Mouse (Mus musculus) stomach, embryonic 16.5 days (tissue): ENCODE measurements around the gene Snx10. TPM values are rescaled to one million over a fixed set of nuclear protein-coding genes. Genes with fewer than 3 reads are reported as not detected.

Experiments
- ATAC-seq: fragments of 200-750 bp; cut with Nextera tagmentation; 2 replicates; pipeline ENCODE4 v1.8.0; 2017; ENCODE audit warnings: moderate number of reproducible peaks, moderate TSS enrichment; ENCODE audit not compliant: insufficient read depth, low FRiP score
- H3K27ac ChIP-seq: fragments of 300-500 bp; sonication (generic); 2 replicates; pipeline ENCODE4 v1.5.1; 2014; ENCODE audit warnings: low read length
- H3K27me3 ChIP-seq: fragments of 300-500 bp; sonication (generic); 2 replicates; pipeline ENCODE4 v1.6.1; 2014; ENCODE audit warnings: low read length, control low read depth, mixed read lengths; ENCODE audit not compliant: control insufficient read depth, insufficient read depth
- H3K36me3 ChIP-seq: fragments of 300-500 bp; sonication (generic); 2 replicates; pipeline ENCODE4 v1.6.1; 2014; ENCODE audit warnings: low read length; ENCODE audit not compliant: control insufficient read depth, insufficient read depth
- H3K4me1 ChIP-seq: fragments of 300-500 bp; sonication (generic); 2 replicates; pipeline ENCODE4 v1.6.1; 2014; ENCODE audit warnings: low read length, control low read depth, mixed read lengths; ENCODE audit not compliant: control insufficient read depth, insufficient read depth
- H3K4me2 ChIP-seq: fragments of 300-500 bp; sonication (generic); 2 replicates; pipeline ENCODE4 v1.6.1; 2014; ENCODE audit warnings: low read depth, low read length, mixed read lengths
- H3K4me3 ChIP-seq: fragments of 300-500 bp; sonication (generic); replicated peaks from 2 replicates; pipeline ENCODE4 v1.5.1; 2014; ENCODE audit warnings: mild to moderate bottlenecking, low read length
- H3K9ac ChIP-seq: fragments of 300-500 bp; sonication (generic); 2 replicates; pipeline ENCODE4 v1.6.1; 2014; ENCODE audit warnings: low read length
- H3K9me3 ChIP-seq: fragments of 300-500 bp; sonication (generic); replicated peaks from 2 replicates; pipeline ENCODE4 v1.6.1; 2016; ENCODE audit warnings: low read length, control low read depth; ENCODE audit not compliant: control insufficient read depth
- WGBS: fragments of 180-500 bp; shearing (Covaris S2); extraction: QIAGEN DNeasy Blood & Tissue Kit; methylation state at CpG from one replicate; pipeline ENCODE4 v1.1.7; 2014; 5-methylcytosine and 5-hydroxymethylcytosine counted together
- microRNA-seq: library from miRNA; unstranded; fragments of <30 nt; microRNA quantifications from one replicate; pipeline ENCODE4, GENCODE M21; 2016
- polyA plus RNA-seq: library from polyadenylated mRNA; unstranded; fragments of >200 nt; fragmentation: Nextera tagmentation; extraction: Ambion mirVana; gene quantifications from 2 replicates; pipeline ENCODE4 v1.2.1, GENCODE M21; 2015

The Snx10 gene
- polyA plus RNA-seq, 1 experiment from 2014 or later, result 17.1 TPM

GRCm38 (mm10) chr6:51636019-51636568 is 112.4 kb downstream of the Snx10 start:
- Histone ChIP-seq H3K4me3 (no peak overlapping the region), H3K4me1 (peaks cover 6% of the 10 kb centered on the region; the same call in 1 of the 2 replicates), H3K36me3 (no peaks in the 10 kb centered on the region), H3K9me3 (no peaks in the 10 kb centered on the region), H3K4me2 (0 out of 2 replicates have a peak overlapping the region, but pooled peaks have one; percentile 0), H3K27ac (no peak overlapping the region), H3K9ac (no peak overlapping the region), H3K27me3 (no peaks in the 10 kb centered on the region)
- WGBS, result 52% methylated on average over 11 of the region's 11 CpGs
- no peak for ATAC-seq

Small RNA genes within 50 kb of the gene (microRNA-seq; reads per million reads assigned to microRNA genes)
- not detected for gene Gm22914

Other genes starting within 250 kb of the Snx10 start
- gene Nfe2l3, start 91.2 kb upstream of the Snx10 start, polyA plus RNA-seq, result 7.0 and 7.4 TPM in 2 replicates
- 1,433 and 1,504 TPM in 2 replicates for gene Hnrnpa2b1, start 54.0 kb upstream of the Snx10 start, polyA plus RNA-seq
- gene Cbx3, start 53.5 kb upstream of the Snx10 start, polyA plus RNA-seq, result 335 and 396 TPM in 2 replicates